Mouse (Mus musculus): ENCODE data around the gene Prim1.

Gene Prim1

GRCm38 (mm10) chr10:128015068-128015934 is at the start of gene Prim1:
Prim1 (plus strand) TSS chr10:128015168.
- peak; percentile 82 to 86 for DNase-seq

- no peak for DNase-seq
These were observed 48.5 kb upstream of the Prim1 start for GRCm38 (mm10) chr10:127966506-127966905.

DNA sequence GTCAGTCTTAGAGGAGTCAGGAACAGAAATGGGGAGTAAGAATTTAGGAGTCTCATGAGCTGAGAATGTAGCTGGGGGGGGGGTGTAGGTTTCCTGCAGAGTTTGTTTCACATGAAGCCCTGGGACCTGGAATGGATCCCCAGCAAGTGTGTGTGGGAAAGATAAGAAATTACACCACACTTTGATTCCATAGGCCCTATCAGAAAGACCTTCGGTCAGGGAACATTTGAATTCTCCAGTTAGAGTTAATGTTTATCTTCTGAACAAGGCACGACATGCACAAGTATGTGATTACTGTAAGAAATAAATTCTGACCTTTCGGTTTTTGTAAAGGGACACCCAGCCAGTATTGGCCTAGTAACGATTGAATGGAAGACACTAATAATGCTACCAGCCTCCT is 45.1 kb upstream of the Prim1 start:
- no peak for DNase-seq

DNA sequence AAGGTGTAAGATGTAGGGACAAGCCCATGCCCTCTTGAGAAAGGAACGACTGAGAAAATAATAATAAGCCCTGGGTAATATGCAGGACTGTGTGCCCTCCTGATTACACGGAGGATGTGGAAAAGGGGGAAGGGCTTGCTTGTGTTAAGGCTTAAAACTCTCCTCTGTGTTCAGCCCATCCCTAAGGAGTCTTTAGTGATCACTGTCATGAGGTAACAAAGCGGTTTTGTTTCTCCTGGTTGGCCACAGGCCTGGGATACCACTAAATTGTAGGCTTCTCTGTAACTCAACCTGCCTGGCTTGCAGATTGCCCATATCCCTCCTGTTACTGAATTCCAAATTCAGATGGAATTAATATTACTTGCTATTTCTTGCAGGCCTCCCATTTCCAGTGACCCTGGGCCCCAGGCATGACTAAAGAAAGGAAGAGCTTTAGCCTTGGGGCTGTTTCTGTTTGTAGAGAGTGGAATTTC is 44.6 kb upstream of the Prim1 start:
- DNase-seq: no peak

DNA sequence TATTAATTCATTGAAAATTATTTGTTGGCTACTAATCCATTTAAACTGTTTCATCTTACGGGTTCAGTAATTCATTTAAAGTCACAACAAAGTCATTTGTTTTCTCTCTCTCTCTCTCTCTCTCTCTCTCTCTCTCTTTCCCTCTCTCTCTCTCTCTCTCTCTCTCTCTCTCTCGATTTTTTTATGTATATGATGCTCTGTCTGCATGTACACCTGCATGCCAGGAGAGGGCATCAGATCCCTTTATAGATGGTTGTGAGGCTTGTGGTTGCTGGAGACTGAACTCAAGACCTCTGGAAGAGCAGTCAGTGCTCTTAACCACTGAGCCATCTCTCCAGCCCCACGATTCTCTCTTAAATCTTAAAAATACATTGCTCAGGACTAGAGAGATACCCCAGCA is 43.8 kb upstream of the Prim1 start:
- DNase-seq: no peak

DNA sequence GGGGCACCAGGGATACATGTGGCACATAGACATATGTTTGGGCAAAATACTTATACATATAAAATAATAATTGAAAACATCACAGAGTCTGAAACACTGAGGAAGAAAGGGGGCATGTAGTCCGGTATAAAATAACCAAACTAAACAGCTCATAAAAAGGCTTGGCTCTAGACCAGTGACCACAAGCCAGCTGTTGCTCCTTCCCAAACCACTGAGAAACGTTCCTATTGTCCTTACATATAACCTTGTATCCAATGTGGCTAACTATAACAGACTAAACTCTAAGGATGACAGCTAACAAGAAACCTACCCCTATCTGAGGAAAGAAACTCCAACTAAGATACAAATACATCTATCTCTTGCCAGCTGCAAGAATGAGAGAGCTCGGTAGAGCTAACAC is 40.9 kb upstream of the Prim1 start:
- DNase-seq: no peak

- no peak for DNase-seq
These were observed 39.5 kb upstream of the Prim1 start for GRCm38 (mm10) chr10:127975503-127975902.

DNA sequence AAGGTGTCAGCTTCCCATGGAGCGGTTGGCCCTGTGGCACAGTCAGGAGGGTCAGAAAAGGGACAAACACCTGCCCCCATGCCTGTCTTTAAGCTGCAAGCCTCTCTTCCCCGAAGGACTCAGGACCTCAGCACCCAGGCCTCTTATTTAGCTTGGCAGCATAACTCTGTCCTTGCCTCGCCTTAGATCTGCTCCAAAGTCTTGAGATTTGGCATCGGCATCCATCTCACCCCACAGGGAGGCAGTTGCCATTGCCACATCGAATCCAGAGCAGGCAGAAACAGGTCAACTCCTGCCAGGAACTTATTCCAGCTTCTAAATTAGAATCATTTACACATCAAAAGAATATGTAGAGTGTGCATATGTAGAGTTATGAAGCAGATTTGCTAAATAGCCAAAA is 30.3 kb upstream of the Prim1 start:
- DNase-seq: no peak

DNA sequence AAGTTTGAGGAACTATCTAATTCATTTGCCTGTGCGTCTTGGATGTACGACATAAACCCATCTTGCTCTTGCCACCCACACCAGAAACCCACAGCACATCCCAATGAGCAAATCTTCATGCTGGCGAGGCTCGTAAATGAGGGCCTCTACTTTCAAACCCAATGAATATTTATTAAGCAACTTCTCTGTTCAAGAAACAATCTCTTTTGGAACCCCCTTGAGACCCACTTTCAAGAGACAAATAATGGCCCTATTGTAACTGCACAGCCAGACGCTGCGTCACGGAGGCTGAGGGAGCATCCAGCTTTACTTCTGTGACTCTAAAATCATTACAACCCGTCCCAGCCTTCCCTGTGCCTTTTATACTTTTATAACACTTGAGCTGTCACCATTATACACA is 29.4 kb upstream of the Prim1 start:
- no peak for DNase-seq

DNA sequence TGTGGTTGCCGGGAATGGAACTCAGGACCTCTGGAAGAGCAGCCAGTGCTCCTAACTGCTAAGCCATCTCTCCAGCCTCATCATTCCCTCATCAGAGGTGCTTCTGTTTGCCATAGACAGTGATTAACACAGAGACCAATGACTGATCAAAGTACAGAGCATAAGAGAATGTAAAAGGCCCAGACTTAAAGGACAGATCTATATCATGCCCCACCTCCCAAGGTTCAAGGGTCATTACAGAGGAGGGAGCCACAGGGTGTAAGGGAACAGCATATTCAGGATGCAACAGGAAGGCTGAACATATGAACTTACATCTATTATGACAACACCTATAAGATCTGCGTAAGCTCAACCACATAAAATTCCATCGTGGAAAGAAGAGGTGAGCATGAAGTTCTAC is 18.3 kb upstream of the Prim1 start:
- no peak for DNase-seq

- DNase-seq: no peak
These were observed 16.7 kb upstream of the Prim1 start for GRCm38 (mm10) chr10:127998260-127998659.

- DNase-seq: no peak
These were observed 11.6 kb upstream of the Prim1 start for GRCm38 (mm10) chr10:128003281-128003801.

DNA sequence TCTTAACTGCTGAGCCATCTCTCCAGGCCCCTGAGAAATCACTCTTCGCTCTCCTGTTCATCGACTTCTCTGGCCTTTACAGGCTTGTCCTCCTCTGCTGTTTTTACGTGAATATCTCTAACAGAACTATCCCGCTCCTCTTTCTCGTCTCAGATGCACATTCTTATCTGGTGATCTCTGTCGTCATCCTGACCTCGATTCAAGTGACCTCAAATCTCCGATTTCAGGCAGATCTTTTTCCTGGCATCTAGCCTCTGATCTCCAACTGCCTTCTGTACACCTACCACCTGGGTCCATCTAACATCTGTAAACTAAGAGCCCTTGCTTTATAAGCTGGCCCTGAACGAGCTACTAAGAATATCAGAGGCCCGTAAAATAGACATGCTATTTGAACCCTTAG is 10.1 kb upstream of the Prim1 start:
- no peak for DNase-seq

GRCm38 (mm10) chr10:128005479-128005878 is 9.5 kb upstream of the Prim1 start:
- DNase-seq: no peak

- DNase-seq: no peak
These were observed 7.5 kb upstream of the Prim1 start, which contains the start of gene Hsd17b6 for GRCm38 (mm10) chr10:128007446-128007845. Hsd17b6 (minus strand) TSS chr10:128007611.

GRCm38 (mm10) chr10:128008207-128008889 is 6.6 kb upstream of the Prim1 start:
- peak; percentile 71 to 77 for DNase-seq

DNA sequence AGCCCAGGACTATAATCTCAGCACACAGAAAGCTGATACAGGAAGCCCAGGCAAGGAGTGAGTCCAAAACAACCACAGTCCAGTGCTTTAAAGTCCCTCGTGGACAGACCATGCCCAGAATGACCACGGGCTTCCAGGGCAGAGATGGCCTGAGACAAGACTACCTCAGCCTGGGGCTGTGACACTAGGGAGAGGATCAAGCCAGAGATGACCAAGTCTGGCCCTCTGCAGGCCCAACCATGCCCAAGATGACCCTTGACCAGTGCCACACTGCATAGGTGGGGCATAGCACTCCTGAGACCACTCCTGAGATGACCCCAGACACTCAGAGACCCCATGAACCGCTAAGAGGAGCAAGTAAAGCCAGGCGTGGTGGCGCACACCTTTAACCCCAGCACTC is 5.2 kb upstream of the Prim1 start:
- no peak for DNase-seq

DNA sequence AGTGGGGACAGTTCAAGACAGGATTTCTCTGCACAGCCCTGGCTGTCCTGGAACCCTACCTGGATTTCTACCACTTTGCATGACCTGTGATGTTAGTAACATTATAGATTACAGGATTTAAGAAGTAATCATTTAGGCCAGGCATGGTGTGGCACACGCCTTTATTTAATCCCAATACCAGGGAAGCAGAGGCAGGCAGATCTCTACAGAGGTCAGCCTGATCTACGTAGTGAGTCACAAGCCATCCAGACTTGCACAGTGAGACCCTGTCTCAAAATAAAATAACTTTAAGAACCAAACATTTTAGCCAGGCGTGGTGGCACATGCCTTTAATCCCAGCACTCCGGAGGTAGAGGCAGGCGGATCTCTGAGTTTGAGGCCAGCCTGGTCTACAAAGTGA is 7.2 kb downstream of the Prim1 start:
- no peak for DNase-seq

DNA sequence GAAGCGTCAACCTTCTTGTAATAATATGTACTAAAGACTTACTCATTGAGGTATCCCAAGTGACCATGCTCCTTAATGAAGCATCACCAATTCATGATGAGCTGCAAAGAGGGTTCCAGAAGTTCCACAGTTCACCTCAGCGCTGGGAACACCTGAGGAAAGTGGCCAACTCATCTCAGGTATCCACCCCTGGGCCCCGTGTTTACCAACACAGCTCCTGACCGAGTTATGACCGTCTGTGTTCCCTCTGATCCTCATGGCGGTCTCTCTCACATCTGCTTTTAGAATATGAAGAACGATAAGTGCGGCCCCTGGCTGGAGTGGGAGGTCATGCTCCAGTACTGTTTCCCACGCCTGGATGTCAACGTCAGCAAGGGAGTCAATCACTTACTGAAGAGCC is 8.5 kb downstream of the Prim1 start:
- DNase-seq: no peak

GRCm38 (mm10) chr10:128029931-128030330 is 15.0 kb downstream of the Prim1 start:
- DNase-seq: no peak

DNA sequence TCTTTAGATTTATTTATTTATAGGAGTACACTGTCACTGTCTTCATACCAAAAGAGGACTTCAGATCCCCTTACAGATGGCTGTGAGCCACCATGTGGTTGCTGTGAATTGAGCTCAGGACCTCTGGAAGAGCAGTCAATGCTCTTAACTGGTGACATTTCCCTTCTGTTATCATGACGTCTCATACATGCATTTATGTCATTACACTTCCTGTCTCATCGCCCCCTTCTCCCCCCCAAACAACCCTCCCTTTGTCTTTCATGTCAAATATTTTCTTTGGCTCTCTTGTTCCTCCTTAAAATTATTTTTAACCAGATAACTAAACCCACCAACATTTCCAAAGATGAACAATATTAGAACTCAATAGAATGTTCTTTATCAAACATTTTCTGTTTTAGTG is 15.9 kb downstream of the Prim1 start:
- DNase-seq: no peak

DNA sequence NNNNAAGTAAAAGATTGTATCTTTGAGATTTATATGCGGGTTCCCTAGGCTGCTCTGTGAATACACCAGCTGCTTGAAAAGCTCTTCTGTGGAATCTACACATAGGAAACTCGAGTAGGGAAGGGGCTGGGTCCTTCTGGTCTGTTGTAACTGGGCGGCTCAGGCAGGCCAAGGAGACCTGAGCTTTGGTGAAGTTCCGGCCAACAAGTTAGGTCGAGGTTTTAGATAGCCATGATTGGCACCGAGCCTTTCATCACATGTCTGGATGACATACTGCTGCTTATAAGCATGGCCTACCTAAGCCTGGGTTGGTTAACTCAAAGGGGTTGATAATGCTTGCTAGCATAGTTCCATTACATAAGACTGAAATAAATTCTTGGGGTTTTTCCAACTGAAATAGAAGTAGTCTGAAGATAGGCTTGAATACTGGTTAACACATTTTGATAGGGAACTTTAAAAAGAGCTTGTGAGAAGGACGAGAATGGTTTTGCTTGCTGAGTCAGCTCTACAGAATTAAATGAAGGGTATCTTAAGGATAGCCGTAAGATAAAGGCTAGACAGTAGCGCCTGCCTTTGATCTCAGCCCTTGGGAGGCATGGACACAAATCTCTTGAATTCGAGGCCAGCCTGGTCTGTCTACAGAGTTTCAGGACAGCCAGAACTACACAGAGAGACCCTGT is 21.9 kb downstream of the Prim1 start:
- DNase-seq: no peak

DNA sequence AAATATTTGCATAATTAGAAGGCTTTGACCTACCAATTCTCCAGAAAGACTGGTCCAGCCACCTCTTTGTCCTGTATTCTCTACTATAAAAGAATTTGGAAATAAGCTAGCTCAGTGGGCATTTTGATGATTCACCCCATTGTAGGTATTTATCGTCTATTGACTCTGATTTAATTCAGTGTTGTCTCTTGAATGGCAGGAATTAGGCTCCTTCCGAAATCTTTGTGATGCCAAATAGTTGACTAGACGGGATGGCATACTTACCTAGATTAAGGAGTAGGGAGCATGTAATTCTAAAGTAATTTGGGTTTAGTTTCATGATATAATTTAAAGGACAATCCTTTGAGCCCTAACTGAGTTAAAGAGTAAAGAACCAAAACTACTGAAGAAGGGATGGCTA is 23.0 kb downstream of the Prim1 start:
- no peak for DNase-seq

Measured in thymus, postnatal 36 days (tissue).